Mouse (Mus musculus): Measurements from ENCODE around the gene Fgf22.
"Not testable (repeated sequence)": the region's sequence is repeated elsewhere in the genome, so short reads cannot be mapped to it uniquely, and the experiment has no call there.

Gene Fgf22

GRCm38 (mm10) chr10:79733847-79734246 is 21.0 kb upstream of the Fgf22 start:
- no peak for DNase-seq

- DNase-seq, result no peak
Measured at GRCm38 (mm10) chr10:79735361-79735760, 19.5 kb upstream of the Fgf22 start.

GRCm38 (mm10) chr10:79736706-79737105 is 18.2 kb upstream of the Fgf22 start:
- no peak for DNase-seq

GRCm38 (mm10) chr10:79738259-79738658 is 16.6 kb upstream of the Fgf22 start:
- peak; percentile 28 for DNase-seq

GRCm38 (mm10) chr10:79739234-79739633 is 15.6 kb upstream of the Fgf22 start:
- no peak for DNase-seq

- DNase-seq, result no peak
Measured at GRCm38 (mm10) chr10:79740863-79741262, 14.0 kb upstream of the Fgf22 start.

GRCm38 (mm10) chr10:79743161-79743560 is 11.7 kb upstream of the Fgf22 start:
- no peak for DNase-seq

DNA sequence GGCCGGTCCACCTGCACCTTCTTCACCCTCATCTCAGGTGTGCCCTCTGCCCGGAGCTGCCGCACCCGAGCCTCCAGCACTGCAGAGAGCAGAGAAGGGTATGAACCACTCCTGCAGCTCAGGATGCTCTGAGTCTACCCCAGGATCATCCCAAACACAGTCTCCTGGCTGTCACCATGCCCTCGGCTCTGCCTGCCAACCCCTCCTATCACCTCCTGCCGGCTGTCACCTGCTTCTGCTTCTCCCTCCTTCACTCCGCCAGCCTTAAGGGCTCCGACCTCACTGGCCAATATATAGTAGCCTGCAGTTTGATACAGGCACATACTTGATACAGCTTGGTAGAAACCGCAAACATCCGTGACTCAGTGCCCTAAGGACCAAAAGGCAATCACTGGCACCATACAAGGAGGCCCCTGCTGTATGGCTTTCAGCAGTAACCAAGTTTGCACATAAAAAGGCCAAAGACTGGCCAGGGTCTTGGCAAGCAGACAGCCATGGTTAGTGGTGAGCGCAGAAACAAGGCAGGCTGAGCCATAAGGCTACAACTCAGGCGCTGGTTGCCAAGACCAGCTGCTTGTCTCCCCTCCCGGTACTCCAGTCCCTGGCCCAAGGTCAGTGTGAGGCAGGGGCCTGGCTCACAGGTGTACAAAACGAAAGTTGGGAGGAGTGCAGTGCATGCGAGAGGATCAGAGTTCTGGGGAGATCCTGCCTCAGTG is 11.1 kb upstream of the Fgf22 start:
- no peak for DNase-seq

- no peak for DNase-seq
Measured at GRCm38 (mm10) chr10:79745411-79745810, 9.5 kb upstream of the Fgf22 start.

GRCm38 (mm10) chr10:79745898-79746773 is 8.7 kb upstream of the Fgf22 start, which contains the start of gene Polrmt:
TSS of gene Polrmt (minus strand) at chr10:79746581.
- peak; percentile 94 for DNase-seq

GRCm38 (mm10) chr10:79746774-79747151 is 8.1 kb upstream of the Fgf22 start:
- no peak for DNase-seq

GRCm38 (mm10) chr10:79748496-79748895 is 6.4 kb upstream of the Fgf22 start:
- no peak for DNase-seq

DNA sequence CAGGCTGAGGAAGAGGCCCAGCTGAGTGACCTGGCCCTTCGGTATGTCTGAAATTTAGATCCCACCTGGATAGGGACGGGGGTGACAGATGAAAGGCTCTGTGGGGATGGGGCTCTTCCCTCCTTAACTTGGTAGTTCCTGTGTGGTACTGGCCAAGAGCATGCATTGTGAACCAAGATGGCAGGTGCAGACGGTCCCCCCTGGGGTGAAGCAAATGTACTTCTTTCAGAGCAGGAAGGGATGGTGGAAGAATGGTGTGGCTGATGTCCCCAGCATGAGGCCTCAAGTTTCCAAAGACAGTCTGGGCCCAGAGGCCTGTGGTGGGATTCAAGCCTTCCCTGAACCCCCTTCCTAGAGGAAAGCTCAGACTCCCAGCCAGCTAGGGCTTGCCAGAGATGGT is 978 bp downstream of the Fgf22 start:
- no peak for DNase-seq

- DNase-seq, result no peak
Measured at GRCm38 (mm10) chr10:79756660-79757059, 1.8 kb downstream of the Fgf22 start.

DNA sequence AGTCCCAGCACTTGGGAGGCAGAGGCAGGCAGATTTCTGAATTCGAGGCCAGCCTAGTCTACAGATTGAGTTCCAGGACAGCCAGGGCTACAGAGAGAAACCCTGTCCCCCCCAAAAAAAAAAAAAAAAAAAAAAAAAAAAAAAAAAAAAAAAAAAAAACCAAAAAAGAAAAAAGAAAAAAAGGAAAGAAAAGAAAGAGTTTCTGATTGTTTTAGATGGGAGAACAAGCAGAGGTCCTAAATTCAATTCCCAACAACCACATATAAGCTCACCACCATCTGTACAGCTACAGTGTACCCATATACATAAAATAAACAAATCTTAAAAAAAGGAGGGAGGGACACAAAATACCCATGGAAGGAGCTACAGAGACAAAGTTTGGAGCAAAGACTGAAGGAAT is 4.8 kb downstream of the Fgf22 start:
- DNase-seq, result not testable (repeated sequence)

GRCm38 (mm10) chr10:79760603-79761143 is 5.8 kb downstream of the Fgf22 start:
- DNase-seq, result no peak

DNA sequence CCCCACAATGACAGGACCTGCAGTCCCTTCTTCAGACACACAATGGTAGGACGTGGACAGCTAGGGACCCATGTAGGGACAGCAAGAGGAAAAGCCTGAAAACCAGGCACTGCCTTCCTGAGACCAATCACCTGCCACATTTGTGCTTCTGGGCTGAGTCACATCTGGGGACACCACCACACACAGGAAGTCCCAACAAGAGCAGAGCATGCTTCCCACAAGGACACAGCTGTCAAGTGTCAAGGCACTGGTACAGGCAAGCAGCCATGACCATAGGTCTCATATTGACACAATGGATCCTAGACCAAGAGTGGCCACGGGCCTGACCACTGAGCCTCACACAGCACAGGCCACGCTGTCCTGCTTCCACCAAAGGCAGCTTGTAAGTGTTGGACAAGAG is 8.0 kb downstream of the Fgf22 start:
- DNase-seq, result no peak

DNA sequence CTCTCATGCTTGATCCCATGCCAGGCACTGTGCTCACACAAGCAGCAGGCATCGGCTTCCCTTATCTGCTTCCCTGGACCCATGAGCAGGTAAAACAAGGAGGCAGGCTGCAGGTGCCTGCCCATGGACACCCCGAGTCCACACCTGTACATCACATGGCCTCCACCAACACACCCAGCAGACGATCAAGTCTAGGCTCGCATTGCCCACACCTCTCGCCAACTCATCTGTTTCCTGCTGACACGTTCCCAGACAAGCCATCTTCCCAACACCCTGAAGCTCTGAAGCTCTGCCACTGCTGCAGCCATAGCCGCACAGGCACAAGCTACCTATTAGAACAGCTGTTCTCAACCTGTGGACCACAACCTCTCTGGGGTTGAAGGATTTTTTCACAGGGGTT is 9.4 kb downstream of the Fgf22 start:
- no peak for DNase-seq

DNA sequence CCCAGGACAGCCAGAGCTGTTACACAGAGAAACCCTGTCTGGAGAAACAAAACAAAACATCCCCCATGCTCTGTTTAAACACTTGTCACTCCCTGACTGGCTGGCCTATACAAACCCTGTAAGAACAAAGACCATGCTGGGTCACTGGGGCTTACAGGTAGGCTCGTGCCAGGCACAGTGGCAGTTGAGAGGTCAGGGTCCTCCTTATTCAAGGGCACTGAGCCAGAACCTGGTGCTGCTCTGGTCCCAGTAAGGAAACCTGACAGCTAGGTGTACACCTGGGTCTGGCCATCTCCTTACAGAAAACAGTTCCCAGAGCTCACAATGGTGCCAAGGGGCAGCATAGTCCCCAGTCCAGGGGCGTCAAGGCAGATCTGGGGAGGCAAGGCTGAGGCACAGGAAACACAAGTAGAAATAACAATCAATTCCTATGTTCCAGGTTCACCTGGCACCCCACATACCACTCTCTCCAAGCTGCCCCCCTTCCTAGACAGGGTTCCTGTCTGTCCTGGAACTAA is 10.4 kb downstream of the Fgf22 start:
- no peak for DNase-seq

- no peak for DNase-seq
Measured at GRCm38 (mm10) chr10:79766001-79766507, 11.2 kb downstream of the Fgf22 start.

DNA sequence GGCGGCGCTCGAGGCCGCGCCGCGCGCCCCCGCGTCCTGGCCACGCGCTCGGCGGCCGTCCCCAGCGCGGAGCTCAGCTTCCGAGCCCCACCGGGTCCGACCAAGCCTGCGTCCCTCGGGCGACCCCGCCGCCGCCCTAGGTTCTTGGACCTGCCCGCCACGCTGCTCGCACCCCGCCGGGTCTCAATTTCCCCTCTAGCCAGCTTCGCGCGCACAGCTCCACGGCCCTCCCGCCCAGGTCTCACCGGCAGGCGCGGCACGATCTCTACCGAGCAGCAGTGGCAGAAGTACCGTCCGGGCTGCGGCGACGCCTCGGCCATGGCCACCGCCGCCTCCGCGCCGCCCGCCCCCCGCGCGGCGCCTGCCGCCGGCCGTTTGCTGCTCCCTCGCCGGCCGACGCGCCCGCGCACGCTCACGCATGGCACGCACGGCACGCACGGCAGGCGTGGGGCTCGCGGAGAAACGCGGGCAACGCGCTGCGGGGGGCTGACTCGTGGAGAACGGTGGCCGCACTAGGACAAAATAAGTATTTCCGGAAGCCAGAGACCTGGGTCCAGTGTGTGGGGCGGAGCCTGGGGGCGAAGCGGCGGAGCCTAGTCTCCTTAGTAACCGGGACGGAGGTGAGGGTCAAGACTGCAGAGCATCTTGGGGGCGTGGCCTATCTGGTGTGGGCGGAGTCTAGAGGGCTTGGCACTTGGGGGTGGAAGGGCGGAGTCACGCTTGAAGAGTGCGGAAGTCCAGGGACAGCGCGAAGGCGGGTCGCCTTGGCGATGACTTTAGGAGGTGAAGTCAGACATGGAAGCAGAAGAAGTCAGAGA is 11.8 kb downstream of the Fgf22 start, which contains the start of gene Rnf126:
Gene Rnf126, minus strand, starts transcription at position 445 of the 818 bp plus-strand sequence.
- DNase-seq, result peak; percentile 100
